Mouse (Mus musculus) cortical plate, adult 2 months (tissue): ENCODE measurements around the gene Oprd1.

Source experiments
- CTCF ChIP-seq: fragments of 200-500 bp; IDR thresholded peaks from 2 replicates; pipeline ENCODE4 v1.5.1; 2011; ENCODE audit warnings: mild to moderate bottlenecking, control low read depth, low read length; ENCODE audit not compliant: insufficient read depth; ENCODE audit errors: extremely low read depth
- POLR2A ChIP-seq: fragments of 200-500 bp; IDR thresholded peaks from 2 replicates; pipeline ENCODE4 v1.6.1; 2011; ENCODE audit warnings: mild to moderate bottlenecking, low read length, control low read depth; ENCODE audit not compliant: insufficient read depth; ENCODE audit errors: extremely low read depth

- TF ChIP-seq CTCF (no peak), POLR2A (no peak)
Measured at GRCm38 (mm10) chr4:132176474-132176873, 32.2 kb upstream of the Oprd1 start.
